Mouse (Mus musculus): ENCODE measurements around the gene Cbx7. TPM values are rescaled to one million over a fixed set of nuclear protein-coding genes. Genes with fewer than 3 reads are reported as not detected.
A peak's percentile ranks its signal among the peaks of the same experiment; 100 is the strongest.

The Cbx7 gene
- polyA plus RNA-seq, 1 experiment from 2014 or later, result 5.0 TPM

DNA sequence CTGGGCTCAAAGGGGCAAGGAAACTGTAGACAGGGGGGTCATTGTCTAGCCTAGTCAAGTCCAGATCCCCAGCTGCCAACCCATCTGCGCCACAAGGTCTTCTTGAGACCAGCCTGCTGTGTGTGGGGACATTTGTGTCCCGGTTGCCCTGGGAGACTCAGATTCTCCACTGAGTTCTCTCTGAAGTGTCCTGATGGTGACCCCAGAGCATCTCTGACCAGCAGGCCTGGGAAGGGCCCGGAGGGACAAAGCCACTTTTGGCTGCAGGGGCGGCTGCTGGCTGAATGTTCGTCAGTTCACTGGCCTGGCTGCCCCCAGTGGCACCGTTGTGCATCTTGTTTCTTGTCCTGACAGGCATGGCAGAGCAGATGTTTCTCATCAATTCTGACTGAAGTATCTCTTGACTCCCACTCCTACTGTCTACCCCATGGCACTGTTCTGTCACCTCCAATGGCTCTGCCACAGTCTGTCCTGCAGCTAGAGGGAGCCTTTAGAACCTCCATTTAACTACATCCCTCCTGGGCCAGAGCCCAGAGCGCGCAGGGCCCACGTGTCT, 9.5 kb downstream of the Cbx7 start:
- H3K27me3 ChIP-seq (ENCODE audit: control insufficient read depth, insufficient read depth, low read length), result no peaks in the 10 kb centered on the region
- H3K27ac ChIP-seq (ENCODE audit: low read depth, low read length), result no peak overlapping the region
- WGBS, result 52% methylated on average over 9 of the region's 9 CpGs
- H3K9ac ChIP-seq (replicated peaks; ENCODE audit: low read depth, low read length), result no peak overlapping the region
- H3K4me2 ChIP-seq (ENCODE audit: low read depth, low read length), result no peak overlapping the region
- H3K9me3 ChIP-seq (ENCODE audit: control insufficient read depth, low read length), result no peaks in the 10 kb centered on the region
- no peaks in the 10 kb centered on the region for H3K4me1 ChIP-seq (ENCODE audit: control insufficient read depth, insufficient read depth, low read length)
- no peak overlapping the region for H3K4me3 ChIP-seq (ENCODE audit: low read depth, low read length)
- H3K36me3 ChIP-seq (ENCODE audit: control insufficient read depth, insufficient read depth, low read length), result no peaks in the 10 kb centered on the region
- no peak for ATAC-seq (ENCODE audit: low read depth)

DNA sequence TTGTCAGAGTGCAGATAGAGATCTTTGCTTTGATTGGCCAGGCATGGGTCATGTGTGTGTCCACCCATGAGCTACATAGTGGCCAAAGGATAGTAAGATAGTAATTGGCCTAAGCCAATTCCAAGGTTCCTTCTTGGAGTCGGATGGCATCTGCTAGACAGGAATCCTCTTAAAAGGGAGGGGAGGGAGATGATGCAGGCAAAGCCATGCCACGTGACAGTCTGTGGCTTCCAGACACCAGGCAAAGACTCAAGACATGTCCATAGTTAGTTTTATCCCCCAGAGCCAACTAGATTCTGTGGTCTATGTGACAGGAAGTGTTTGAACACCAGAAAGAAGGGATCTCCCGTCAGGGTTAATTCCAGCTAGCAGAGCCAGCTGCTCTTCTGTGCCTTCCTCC, 12.5 kb downstream of the Cbx7 start:
- Histone ChIP-seq H3K27me3 (ENCODE audit: control insufficient read depth, insufficient read depth, low read length) (no peaks in the 10 kb centered on the region), H3K9ac (replicated peaks; ENCODE audit: low read depth, low read length) (no peak overlapping the region), H3K36me3 (ENCODE audit: control insufficient read depth, insufficient read depth, low read length) (no peaks in the 10 kb centered on the region), H3K9me3 (ENCODE audit: control insufficient read depth, low read length) (no peaks in the 10 kb centered on the region), H3K4me2 (ENCODE audit: low read depth, low read length) (no peak overlapping the region), H3K4me3 (ENCODE audit: low read depth, low read length) (no peak overlapping the region), H3K27ac (ENCODE audit: low read depth, low read length) (no peak overlapping the region), H3K4me1 (ENCODE audit: control insufficient read depth, insufficient read depth, low read length) (no peaks in the 10 kb centered on the region)
- WGBS, result 75% methylated on average over 3 of the region's 3 CpGs
- ATAC-seq (ENCODE audit: low read depth), result no peak

DNA sequence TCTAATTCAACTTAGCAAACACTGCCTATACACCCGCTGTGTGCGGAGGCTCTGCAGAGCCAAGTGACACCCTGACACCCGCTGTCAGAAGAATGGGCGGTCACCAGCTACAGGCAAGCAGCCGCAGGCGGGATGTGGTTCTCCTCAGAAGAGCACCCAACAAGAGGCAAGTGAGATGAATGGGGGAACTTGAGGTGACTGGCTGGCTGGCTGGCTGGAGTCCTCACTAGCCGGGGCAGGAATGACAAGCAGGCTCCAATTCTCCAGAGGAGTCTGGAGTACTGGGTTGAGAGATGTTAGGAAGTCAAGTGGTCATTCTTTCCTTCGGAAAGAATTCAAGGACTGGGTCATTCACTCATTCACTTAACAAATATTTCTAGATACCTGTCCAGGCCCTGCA, 14.4 kb downstream of the Cbx7 start:
- H3K36me3 ChIP-seq (ENCODE audit: control insufficient read depth, insufficient read depth, low read length), result no peaks in the 10 kb centered on the region
- no peaks in the 10 kb centered on the region for H3K9me3 ChIP-seq (ENCODE audit: control insufficient read depth, low read length)
- H3K4me3 ChIP-seq (ENCODE audit: low read depth, low read length), result no peak overlapping the region
- no peaks in the 10 kb centered on the region for H3K27me3 ChIP-seq (ENCODE audit: control insufficient read depth, insufficient read depth, low read length)
- H3K27ac ChIP-seq (ENCODE audit: low read depth, low read length), result no peak overlapping the region
- no peaks in the 10 kb centered on the region for H3K4me1 ChIP-seq (ENCODE audit: control insufficient read depth, insufficient read depth, low read length)
- 91% methylated on average over 8 of the region's 8 CpGs for WGBS
- ATAC-seq (ENCODE audit: low read depth), result no peak
- no peak overlapping the region for H3K4me2 ChIP-seq (ENCODE audit: low read depth, low read length)
- H3K9ac ChIP-seq (replicated peaks; ENCODE audit: low read depth, low read length), result no peak overlapping the region

DNA sequence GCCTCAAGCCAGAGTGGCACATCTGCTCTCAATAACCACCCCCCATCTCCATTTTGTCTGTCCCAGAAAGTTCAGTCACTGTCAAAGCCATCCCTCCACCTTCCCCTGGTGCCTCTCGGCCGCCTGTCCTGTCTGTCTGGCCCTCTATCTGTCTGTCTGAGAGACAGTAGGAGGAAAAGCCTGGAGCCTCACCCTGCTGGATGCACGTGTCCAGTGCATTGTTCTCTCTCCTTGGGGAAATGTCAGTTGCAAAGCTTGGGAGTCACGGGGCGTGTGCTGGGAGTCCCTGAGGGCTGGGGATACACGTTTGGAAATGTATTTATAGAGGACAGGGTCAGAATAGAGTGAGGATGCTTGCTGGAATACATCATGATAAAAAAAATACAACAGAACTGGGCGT, 17.4 kb downstream of the Cbx7 start:
- Histone ChIP-seq H3K9ac (replicated peaks; ENCODE audit: low read depth, low read length) (no peak overlapping the region), H3K9me3 (ENCODE audit: control insufficient read depth, low read length) (no peaks in the 10 kb centered on the region), H3K27ac (ENCODE audit: low read depth, low read length) (no peak overlapping the region), H3K27me3 (ENCODE audit: control insufficient read depth, insufficient read depth, low read length) (no peaks in the 10 kb centered on the region), H3K4me3 (ENCODE audit: low read depth, low read length) (no peak overlapping the region), H3K36me3 (ENCODE audit: control insufficient read depth, insufficient read depth, low read length) (no peaks in the 10 kb centered on the region), H3K4me1 (ENCODE audit: control insufficient read depth, insufficient read depth, low read length) (peaks cover 15% of the 10 kb centered on the region), H3K4me2 (ENCODE audit: low read depth, low read length) (no peak overlapping the region)
- WGBS, result 60% methylated on average over 7 of the region's 7 CpGs
- ATAC-seq (ENCODE audit: low read depth), result no peak

DNA sequence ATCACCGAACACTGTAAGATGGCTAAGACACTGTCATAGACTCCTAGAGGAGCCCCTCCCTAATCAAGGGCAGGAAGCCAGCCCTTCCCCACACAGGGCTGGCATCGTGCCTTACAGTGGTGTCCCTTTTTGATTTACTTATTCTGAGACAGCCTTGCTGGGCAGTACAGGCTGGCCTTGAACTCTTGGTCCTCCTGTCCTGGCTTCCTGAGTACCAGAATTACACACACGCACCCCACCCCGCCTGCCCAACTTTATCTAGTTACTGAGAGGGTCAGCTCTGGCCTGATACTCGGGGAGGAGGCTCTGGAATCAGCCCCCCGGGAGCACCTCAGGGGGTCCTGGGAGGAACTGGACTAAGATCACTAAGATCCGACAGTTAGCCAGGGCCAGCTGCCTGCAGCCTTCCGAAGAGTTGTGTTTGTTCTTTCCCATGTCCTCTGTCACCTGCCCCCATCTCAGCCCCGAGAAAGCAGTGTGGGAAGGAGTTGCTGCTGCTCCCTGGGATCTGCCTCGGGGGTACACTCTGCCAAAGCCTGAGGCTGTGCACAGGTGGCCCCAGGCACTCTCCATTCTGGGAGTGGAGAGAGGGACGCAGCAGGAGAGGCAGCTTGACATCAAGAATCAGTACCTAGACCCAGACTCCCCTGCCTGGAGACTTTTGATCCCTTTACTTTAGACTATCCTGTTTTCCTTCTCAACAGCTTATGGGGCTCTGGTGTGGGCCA, 18.3 kb downstream of the Cbx7 start:
- 49% methylated on average over 11 of the region's 11 CpGs for WGBS
- no peak overlapping the region for H3K9ac ChIP-seq (replicated peaks; ENCODE audit: low read depth, low read length)
- H3K27me3 ChIP-seq (ENCODE audit: control insufficient read depth, insufficient read depth, low read length), result no peaks in the 10 kb centered on the region
- ATAC-seq (ENCODE audit: low read depth), result no peak
- H3K36me3 ChIP-seq (ENCODE audit: control insufficient read depth, insufficient read depth, low read length), result no peaks in the 10 kb centered on the region
- no peak overlapping the region for H3K4me2 ChIP-seq (ENCODE audit: low read depth, low read length)
- H3K4me1 ChIP-seq (ENCODE audit: control insufficient read depth, insufficient read depth, low read length), result peaks cover 15% of the 10 kb centered on the region
- H3K27ac ChIP-seq (ENCODE audit: low read depth, low read length), result no peak overlapping the region
- H3K4me3 ChIP-seq (ENCODE audit: low read depth, low read length), result no peak overlapping the region
- H3K9me3 ChIP-seq (ENCODE audit: control insufficient read depth, low read length), result no peaks in the 10 kb centered on the region

DNA sequence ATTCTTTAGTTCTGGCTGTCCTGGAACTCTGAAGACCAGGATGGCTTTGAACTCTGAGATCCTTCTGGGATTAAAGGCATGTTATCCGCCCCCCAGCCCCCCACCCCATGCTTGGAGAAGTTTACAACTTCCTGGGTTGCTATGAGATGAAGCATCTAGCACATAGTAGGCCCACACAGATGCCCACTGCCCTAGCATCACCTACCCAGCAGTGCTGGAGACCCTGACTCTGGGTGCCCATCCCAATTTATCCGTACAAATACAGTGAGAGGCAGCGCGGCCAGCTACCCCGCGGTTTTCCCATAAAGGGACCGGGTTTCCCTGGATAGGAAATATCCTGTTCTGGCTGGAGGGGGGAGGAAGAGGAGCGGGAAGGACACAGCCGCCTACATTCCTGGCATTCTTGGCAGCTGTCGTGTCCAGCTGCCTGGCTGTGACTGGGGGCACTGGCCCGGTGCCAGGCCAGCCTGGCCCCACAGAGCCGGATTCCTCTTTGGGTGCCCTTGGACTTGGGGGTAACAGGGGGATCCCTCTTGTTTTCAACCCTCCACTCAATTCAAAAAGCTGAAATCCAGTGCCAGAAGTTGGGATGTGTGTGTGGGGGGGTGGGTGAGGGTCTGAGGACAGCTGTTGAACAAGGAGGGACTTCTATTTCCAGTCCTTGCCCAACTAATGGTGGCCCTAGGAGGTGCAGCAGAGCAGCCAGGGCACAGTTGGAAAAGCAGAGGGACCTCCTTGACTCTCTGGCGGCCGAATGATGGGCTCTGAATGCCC, 19.0 kb downstream of the Cbx7 start:
- Histone ChIP-seq H3K4me1 (ENCODE audit: control insufficient read depth, insufficient read depth, low read length) (peaks cover 15% of the 10 kb centered on the region), H3K36me3 (ENCODE audit: control insufficient read depth, insufficient read depth, low read length) (no peaks in the 10 kb centered on the region), H3K27ac (ENCODE audit: low read depth, low read length) (peak overlapping the region; percentile 28; the same call in 1 of the 2 replicates), H3K27me3 (ENCODE audit: control insufficient read depth, insufficient read depth, low read length) (no peaks in the 10 kb centered on the region), H3K4me2 (ENCODE audit: low read depth, low read length) (no peak overlapping the region), H3K9ac (replicated peaks; ENCODE audit: low read depth, low read length) (no peak overlapping the region), H3K9me3 (ENCODE audit: control insufficient read depth, low read length) (no peaks in the 10 kb centered on the region), H3K4me3 (ENCODE audit: low read depth, low read length) (no peak overlapping the region)
- no peak for ATAC-seq (ENCODE audit: low read depth)
- WGBS, result 39% methylated on average over 14 of the region's 14 CpGs

DNA sequence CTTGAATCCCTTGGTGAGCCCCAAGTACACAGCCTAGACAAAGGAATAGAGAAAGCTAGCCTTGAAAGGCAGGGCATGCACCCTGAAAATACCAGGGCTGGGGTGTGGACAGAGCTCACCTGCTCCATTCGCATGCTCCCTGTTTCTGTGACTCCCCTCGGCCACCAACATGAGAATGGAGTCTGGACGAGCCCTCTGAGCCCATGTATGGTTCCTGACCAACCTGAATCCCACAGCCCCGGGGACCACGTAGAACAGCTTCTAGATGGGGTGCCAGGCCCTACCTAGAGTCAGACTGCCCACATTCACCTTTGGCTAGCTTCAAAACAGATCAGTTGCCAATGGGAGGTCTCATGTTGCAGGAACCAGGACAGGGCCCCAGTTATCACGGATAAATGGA, 19.7 kb downstream of the Cbx7 start:
- no peak overlapping the region for H3K4me3 ChIP-seq (ENCODE audit: low read depth, low read length)
- H3K4me1 ChIP-seq (ENCODE audit: control insufficient read depth, insufficient read depth, low read length), result peaks cover 15% of the 10 kb centered on the region
- WGBS, result 75% methylated on average over 6 of the region's 6 CpGs
- no peaks in the 10 kb centered on the region for H3K27me3 ChIP-seq (ENCODE audit: control insufficient read depth, insufficient read depth, low read length)
- ATAC-seq (ENCODE audit: low read depth), result no peak
- H3K36me3 ChIP-seq (ENCODE audit: control insufficient read depth, insufficient read depth, low read length), result no peaks in the 10 kb centered on the region
- no peak overlapping the region; the same call in 1 of the 2 replicates for H3K27ac ChIP-seq (ENCODE audit: low read depth, low read length)
- H3K9ac ChIP-seq (replicated peaks; ENCODE audit: low read depth, low read length), result peak overlapping the region; percentile 55; the same call in 1 of the 2 replicates
- no peaks in the 10 kb centered on the region for H3K9me3 ChIP-seq (ENCODE audit: control insufficient read depth, low read length)
- H3K4me2 ChIP-seq (ENCODE audit: low read depth, low read length), result peak overlapping the region; percentile 62; the same call in 1 of the 2 replicates

DNA sequence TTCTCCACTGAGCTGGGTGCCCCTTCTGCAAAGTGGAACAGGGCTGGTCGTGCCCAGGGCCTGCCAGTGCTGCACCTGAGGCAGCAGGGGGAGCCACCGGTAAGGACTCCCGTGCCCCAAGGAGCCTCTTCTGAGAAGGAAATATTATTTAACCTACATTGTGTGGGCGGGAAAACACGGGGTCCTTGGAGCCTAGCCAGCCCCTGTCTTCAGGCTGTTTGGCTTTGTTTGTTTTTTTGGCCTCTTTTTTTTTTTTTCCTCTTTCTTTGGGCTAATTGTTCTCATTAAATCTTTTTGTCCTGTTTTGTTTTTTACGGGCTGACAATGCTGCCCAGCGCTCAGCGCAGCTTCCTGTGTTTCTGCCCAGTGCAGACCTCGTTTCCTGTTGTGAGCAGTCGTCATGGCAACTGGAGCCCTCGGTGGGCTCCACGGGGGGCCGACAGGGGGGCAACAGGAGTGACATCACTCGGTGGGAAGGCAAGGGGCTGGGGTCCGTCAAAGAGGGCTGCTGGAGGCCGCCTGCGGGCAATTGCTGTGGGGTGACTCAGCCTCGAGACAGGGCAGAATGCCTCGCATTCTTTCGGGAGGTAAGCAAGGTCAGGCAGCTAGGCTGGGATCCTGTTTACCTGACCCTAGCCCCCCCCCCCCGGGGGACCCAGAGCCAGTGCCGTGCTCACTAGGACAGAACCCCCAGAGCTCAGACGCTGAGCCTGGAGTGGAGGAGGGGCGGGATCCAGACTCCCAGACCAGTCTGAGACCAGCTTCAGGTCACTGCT, 20.5 kb downstream of the Cbx7 start:
- Histone ChIP-seq H3K27ac (ENCODE audit: low read depth, low read length) (peak overlapping the region; percentile 31; the same call in 1 of the 2 replicates), H3K9ac (replicated peaks; ENCODE audit: low read depth, low read length) (peak overlapping the region; percentile 55), H3K4me1 (ENCODE audit: control insufficient read depth, insufficient read depth, low read length) (peaks cover 15% of the 10 kb centered on the region), H3K9me3 (ENCODE audit: control insufficient read depth, low read length) (no peaks in the 10 kb centered on the region), H3K36me3 (ENCODE audit: control insufficient read depth, insufficient read depth, low read length) (no peaks in the 10 kb centered on the region), H3K4me3 (ENCODE audit: low read depth, low read length) (peak overlapping the region; percentile 24), H3K4me2 (ENCODE audit: low read depth, low read length) (peak overlapping the region; percentile 62), H3K27me3 (ENCODE audit: control insufficient read depth, insufficient read depth, low read length) (no peaks in the 10 kb centered on the region)
- peak; percentile 75 for ATAC-seq (ENCODE audit: low read depth)
- 4% methylated on average over 24 of the region's 24 CpGs for WGBS

All from neural tube, embryonic 14.5 days (tissue).